20 mouse cellular contexts compared by ENCODE assay signal in the genomic region with DNA sequence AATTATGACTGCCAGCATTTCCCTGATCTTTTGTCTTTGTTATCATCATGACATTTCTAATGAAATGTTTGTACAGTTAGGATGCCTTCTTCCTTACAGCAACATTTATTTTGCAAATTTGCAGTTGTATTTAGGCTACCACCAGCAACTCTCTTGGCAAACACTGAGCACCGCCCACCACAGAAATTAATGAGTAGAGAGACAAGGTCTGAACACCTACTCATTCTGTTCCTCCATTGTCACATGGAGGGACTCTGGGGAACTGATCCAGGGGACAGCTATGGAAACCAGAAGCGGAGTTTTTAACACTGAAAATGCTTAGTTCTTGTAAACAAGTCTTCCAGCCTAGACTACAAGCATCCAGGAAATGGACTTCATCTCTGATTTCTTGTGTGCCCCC. TPM values are rescaled to one million over a fixed set of nuclear protein-coding genes. Genes with fewer than 3 reads are reported as not detected.
DNase-seq lines count a peak whose midpoint lies in the region; TF ChIP-seq lines count a peak whose summit lies in the region.
"Had no signal": no experiment of that assay in that cellular context is flagged by ENCODE, and none has a peak within 500 bp of the region (broad histone marks: within the 10 kb centered on the region; RNA-seq: fewer than 3 reads in every experiment).

No protein-coding gene starts in this region.

- no peaks in the 10 kb centered on the region for H3K27me3 ChIP-seq in heart, embryonic 10.5 days (ENCODE audit: insufficient read depth, poor library complexity, severe bottlenecking)
- no peaks in the 10 kb centered on the region for H3K27me3 ChIP-seq in heart, adult 2 months (ENCODE audit: control insufficient read depth, insufficient read depth, low read length)
- H3K27me3 ChIP-seq: embryonic facial prominence, embryonic 12.5 days; forebrain, embryonic 15.5 days; heart, embryonic 13.5 days; hindbrain, embryonic 15.5 days; Patski had no signal

- no peak overlapping the region for H3K9ac ChIP-seq in heart, adult 2 months (ENCODE audit: low read depth, low read length)
- H3K9ac ChIP-seq: embryonic facial prominence, embryonic 12.5 days; forebrain, embryonic 15.5 days; heart, embryonic 13.5 days; hindbrain, embryonic 15.5 days had no signal

- no peak for TF ChIP-seq POLR2A in heart, adult 2 months (IDR thresholded peaks at IDR 0.05; ENCODE audit: insufficient read depth, low read depth, low read length)

- intact Hi-C loops in heart, adult 2 months (cut with DNase I) = no loop called here

- H3K36me3 ChIP-seq in heart, embryonic 10.5 days = no peaks in the 10 kb centered on the region
- no peaks in the 10 kb centered on the region for H3K36me3 ChIP-seq in heart, adult 2 months (ENCODE audit: control insufficient read depth, insufficient read depth, low read length)
- H3K36me3 ChIP-seq: embryonic facial prominence, embryonic 12.5 days; forebrain, embryonic 15.5 days; heart, embryonic 13.5 days; hindbrain, embryonic 15.5 days had no signal

- no peaks in the 10 kb centered on the region for H3K4me1 ChIP-seq in heart, embryonic 10.5 days
- H3K4me1 ChIP-seq in heart, adult 2 months (ENCODE audit: control insufficient read depth, insufficient read depth, low read length) = no peaks in the 10 kb centered on the region; the same call in 1 of the 2 replicates
- H3K4me1 ChIP-seq: embryonic facial prominence, embryonic 12.5 days; heart, embryonic 13.5 days had no signal

- H3K79me2 ChIP-seq in heart, adult 2 months (replicated peaks; ENCODE audit: control insufficient read depth, insufficient read depth, low read length) = peaks cover 1% of the 10 kb centered on the region; the same call in 1 of the 2 replicates

- H3K27ac ChIP-seq in heart, embryonic 10.5 days = no peak overlapping the region
- no peak overlapping the region for H3K27ac ChIP-seq in heart, adult 2 months
- peak overlapping the region; percentile 36; the same call in 1 of the 2 replicates for H3K27ac ChIP-seq in layer of hippocampus, adult 2 months
- H3K27ac ChIP-seq: embryonic facial prominence, embryonic 12.5 days; forebrain, embryonic 15.5 days; heart, embryonic 13.5 days; hindbrain, embryonic 15.5 days had no signal

- H3K4me3 ChIP-seq in heart, embryonic 10.5 days = no peak overlapping the region
- no peak overlapping the region for H3K4me3 ChIP-seq in heart, adult 2 months
- no peak overlapping the region for H3K4me3 ChIP-seq in layer of hippocampus, adult 2 months
- H3K4me3 ChIP-seq: embryonic facial prominence, embryonic 12.5 days; forebrain, embryonic 15.5 days; heart, embryonic 13.5 days; hindbrain, embryonic 15.5 days had no signal

- 80% methylated on average over 2 of the region's 2 CpGs for WGBS in heart, embryonic 10.5 days
- WGBS in heart, adult 2 months = 100% methylated on average over 2 of the region's 2 CpGs

- H3K9me3 ChIP-seq in heart, embryonic 10.5 days = no peaks in the 10 kb centered on the region
- H3K9me3 ChIP-seq: embryonic facial prominence, embryonic 12.5 days; forebrain, embryonic 15.5 days; heart, embryonic 13.5 days; hindbrain, embryonic 15.5 days had no signal

- no peak for TF ChIP-seq EP300 in heart, adult 2 months (IDR thresholded peaks at IDR 0.05; ENCODE audit: insufficient read depth, low read depth, low read length)

- DNase-seq in heart, embryonic 10.5 days (ENCODE audit: low spot score) = peak; percentile 11
- DNase-seq in heart, adult 2 months = no peak
- DNase-seq in layer of hippocampus, adult 2 months (ENCODE audit: low spot score in 2 of 2) = peak; percentile 33 to 70
- DNase-seq in layer of hippocampus, postnatal 25 days (ENCODE audit: extremely low spot score in 1 of 2, low spot score in 1 of 2) = no peak
- DNase-seq in right cerebral cortex, adult 18-20 months = peak; percentile 36
- no peak for DNase-seq in right cerebral cortex, postnatal 14 days
- peak; percentile 69 for DNase-seq in telencephalon, adult 2 months (ENCODE audit: low read depth, low spot score)
- DNase-seq in testis, postnatal 10 days (ENCODE audit: low spot score) = no peak
- DNase-seq: adrenal gland, postnatal 14 days; cerebellum, adult 2 months; cerebellum, postnatal 10 days; gastrocnemius, postnatal 36 days; heart, adult 18-20 months; heart, postnatal 36 days had no signal

- no peak for TF ChIP-seq CTCF in heart, adult 2 months (IDR thresholded peaks at IDR 0.05)
- no peak for TF ChIP-seq CTCF in layer of hippocampus, adult 2 months (conservative IDR thresholded peaks at IDR 0.05)

RNA-seq across cellular contexts. Expression of gene Dglucy, which starts 35.0 kb away (rescaled TPM):
- polyA plus RNA-seq in heart, embryonic 10.5 days (2016; fragmentation: Nextera tagmentation; extraction: Ambion mirVana) = 0.49 and 1.8 TPM in 2 replicates
- total RNA-seq in heart, adult 2 months (2021) = 10 to 100 TPM; 60.9 to 64.0 TPM
- 36.8 and 77.0 TPM in 2 replicates for polyA plus RNA-seq in heart, adult 2 months (2012; rRNA removed)
- total RNA-seq in layer of hippocampus, adult 2 months (2021) = 1 to 10 TPM; 6.1 to 8.3 TPM
- total RNA-seq in layer of hippocampus, postnatal 25 days (2021) = 1 to 10 TPM; 6.4 to 7.4 TPM
- total RNA-seq: MEL had no signal

Comparison
In these comparisons a context has a peak if more than half of its experiments do, and no peak if none do; other contexts are left out.
1. DNase-seq: peak in heart, embryonic 10.5 days (single experiment), layer of hippocampus, adult 2 months (2 of 2), right cerebral cortex, adult 18-20 months (single experiment) and telencephalon, adult 2 months (single experiment); none in heart, adult 2 months (0 of 2), layer of hippocampus, postnatal 25 days (0 of 2), right cerebral cortex, postnatal 14 days (single experiment) and testis, postnatal 10 days (single experiment).
2. RNA of gene Dglucy, which starts 35.0 kb away (total RNA-seq): 60.9 to 64.0 TPM in heart, adult 2 months; 6.1 to 8.3 TPM in layer of hippocampus, adult 2 months and 6.4 to 7.4 TPM in layer of hippocampus, postnatal 25 days; every median in the first group is over 4 times any median in the second.